Mouse (Mus musculus) CH12.LX (cell line): Measurements from ENCODE around the gene Trim54. TPM values are rescaled to one million over a fixed set of nuclear protein-coding genes. Genes with fewer than 3 reads are reported as not detected.

Source experiments
- DNase-seq: peaks from one replicate; pipeline ENCODE4 v3.0.0-alpha.2; 2013; ENCODE audit errors: extremely low read depth
- H3K27ac ChIP-seq: 2 replicates; pipeline ENCODE4 v1.5.1; 2012; ENCODE audit warnings: low read depth, mild to moderate bottlenecking, control low read depth, moderate library complexity; ENCODE audit not compliant: insufficient read depth
- H3K27me3 ChIP-seq: replicated peaks from 2 replicates; pipeline ENCODE3; 2012; ENCODE audit warnings: inconsistent platforms
- H3K36me3 ChIP-seq, 2 experiments: replicated peaks in 1 of 2; 2 replicates each; pipeline versions ENCODE3 to v1.6.1; 2012; ENCODE audit warnings: inconsistent platforms in 1 of 2, low read length in 1 of 2, mild to moderate bottlenecking in 1 of 2, mixed read lengths in 1 of 2, moderate library complexity in 1 of 2; ENCODE audit not compliant: control insufficient read depth in 1 of 2, insufficient read depth in 1 of 2
- H3K4me1 ChIP-seq, 2 experiments: 2 replicates each; pipeline ENCODE4 v1.6.1; 2012; ENCODE audit warnings: inconsistent platforms in 1 of 2, moderate library complexity in 1 of 2; ENCODE audit not compliant: insufficient read depth in 2 of 2, control insufficient read depth in 1 of 2
- H3K4me2 ChIP-seq: 2 replicates; pipeline ENCODE4 v1.6.1; 2012; ENCODE audit warnings: low read depth, mild to moderate bottlenecking, control low read depth; ENCODE audit not compliant: poor library complexity, insufficient read depth, severe bottlenecking
- H3K4me3 ChIP-seq, 3 experiments: fragments of 150-350 bp in 1 of 3; sonication (generic) in 1 of 3; replicated peaks in 1 of 3; 2 replicates each; pipeline versions ENCODE3 to v1.5.1; 2011 to 2012; ENCODE audit warnings: low read depth in 2 of 3, low read length in 2 of 3, mild to moderate bottlenecking in 2 of 3, moderate library complexity in 2 of 3, control low read depth in 1 of 3, improper control_type of control experiment in 1 of 3, inconsistent platforms in 1 of 3, mixed read lengths in 1 of 3; ENCODE audit not compliant: poor library complexity in 1 of 3
- H3K79me2 ChIP-seq: replicated peaks from 2 replicates; pipeline ENCODE4 v1.6.1; 2012; ENCODE audit warnings: mild to moderate bottlenecking, moderate library complexity; ENCODE audit not compliant: control insufficient read depth, poor library complexity, insufficient read depth, severe bottlenecking; ENCODE audit errors: extremely low read depth
- H3K9ac ChIP-seq: 2 replicates; pipeline ENCODE4 v1.6.1; 2012; ENCODE audit warnings: low read depth, mild to moderate bottlenecking, control low read depth, moderate library complexity; ENCODE audit not compliant: insufficient read depth
- H3K9me3 ChIP-seq: replicated peaks from 2 replicates; pipeline ENCODE3; 2012; ENCODE audit warnings: low read length, inconsistent platforms, mixed read lengths
- CHD1 ChIP-seq: IDR thresholded peaks from 2 replicates; pipeline ENCODE4 v1.6.1; 2012; ENCODE audit warnings: low read depth, low read length, improper control_type of control experiment, inconsistent platforms
- CTCF ChIP-seq, 2 experiments: IDR thresholded peaks in 1 of 2; conservative IDR thresholded peaks in 1 of 2; 2 replicates each; pipeline ENCODE4 v1.5.1; 2011 to 2012; ENCODE audit warnings: low read depth in 2 of 2, low read length in 2 of 2, improper control_type of control experiment in 1 of 2, inconsistent platforms in 1 of 2, mild to moderate bottlenecking in 1 of 2, moderate library complexity in 1 of 2
- E2F4 ChIP-seq: IDR thresholded peaks from 2 replicates; pipeline ENCODE4 v1.6.1; 2011; ENCODE audit warnings: low read depth, low read length, improper control_type of control experiment; ENCODE audit not compliant: insufficient replicate concordance
- ELF1 ChIP-seq: IDR thresholded peaks from 2 replicates; pipeline ENCODE4 v1.6.1; 2014; ENCODE audit warnings: low read depth, mild to moderate bottlenecking, inconsistent platforms, low read length, improper control_type of control experiment
- ETS1 ChIP-seq: conservative IDR thresholded peaks from 2 replicates; pipeline ENCODE4 v1.6.1; 2012; ENCODE audit warnings: low read depth, mild to moderate bottlenecking, inconsistent platforms, low read length, improper control_type of control experiment, moderate library complexity
- GABPA ChIP-seq: IDR thresholded peaks from 2 replicates; pipeline ENCODE4 v1.6.1; 2012; ENCODE audit warnings: low read depth, low read length, improper control_type of control experiment, inconsistent platforms; ENCODE audit not compliant: insufficient replicate concordance
- HCFC1 ChIP-seq: IDR thresholded peaks from 2 replicates; pipeline ENCODE4 v1.6.1; 2012; ENCODE audit warnings: low read depth, mild to moderate bottlenecking, inconsistent platforms, low read length, improper control_type of control experiment
- IRF4 ChIP-seq: IDR thresholded peaks from 2 replicates; pipeline ENCODE4 v1.6.1; 2014; ENCODE audit warnings: low read depth, mild to moderate bottlenecking, inconsistent platforms, low read length, improper control_type of control experiment
- JUN ChIP-seq: IDR thresholded peaks from 2 replicates; pipeline ENCODE4 v1.6.1; 2011; ENCODE audit warnings: low read depth, mild to moderate bottlenecking, low read length, improper control_type of control experiment, moderate library complexity; ENCODE audit not compliant: insufficient read depth
- JUND ChIP-seq: conservative IDR thresholded peaks from 2 replicates; pipeline ENCODE4 v1.6.1; 2011; ENCODE audit warnings: low read depth, low read length, improper control_type of control experiment
- KAT2A ChIP-seq: IDR thresholded peaks from 2 replicates; pipeline ENCODE4 v1.6.1; 2012; ENCODE audit warnings: low read length, improper control_type of control experiment, inconsistent platforms; ENCODE audit not compliant: insufficient replicate concordance
- MAFK ChIP-seq: IDR thresholded peaks from 2 replicates; pipeline ENCODE4 v1.6.1; 2011; ENCODE audit warnings: low read length, improper control_type of control experiment; ENCODE audit not compliant: insufficient replicate concordance
- MAX ChIP-seq: IDR thresholded peaks from 2 replicates; pipeline ENCODE4 v1.6.1; 2011; ENCODE audit warnings: low read length, improper control_type of control experiment
- MEF2A ChIP-seq: IDR thresholded peaks from 2 replicates; pipeline ENCODE4 v1.6.1; 2014; ENCODE audit warnings: low read depth, mild to moderate bottlenecking, inconsistent platforms, low read length, improper control_type of control experiment, borderline replicate concordance
- MYC ChIP-seq: IDR thresholded peaks from 2 replicates; pipeline ENCODE4 v1.6.1; 2011; ENCODE audit warnings: low read depth, mild to moderate bottlenecking, improper control_type of control experiment, low read length
- NRF1 ChIP-seq: IDR thresholded peaks from 2 replicates; pipeline ENCODE4 v1.6.1; 2014; ENCODE audit warnings: low read depth, mild to moderate bottlenecking, inconsistent platforms, low read length, improper control_type of control experiment, moderate library complexity
- SIN3A ChIP-seq: IDR thresholded peaks from 2 replicates; pipeline ENCODE4 v1.6.1; 2012; ENCODE audit warnings: low read length, improper control_type of control experiment, inconsistent platforms
- TCF12 ChIP-seq: IDR thresholded peaks from 2 replicates; pipeline ENCODE4 v1.6.1; 2014; ENCODE audit warnings: low read depth, mild to moderate bottlenecking, inconsistent platforms, low read length, improper control_type of control experiment
- UBTF ChIP-seq: IDR thresholded peaks from 2 replicates; pipeline ENCODE4 v1.6.1; 2012; ENCODE audit warnings: low read depth, mild to moderate bottlenecking, inconsistent platforms, low read length, improper control_type of control experiment, moderate library complexity
- USF1 ChIP-seq: IDR thresholded peaks from 2 replicates; pipeline ENCODE4 v1.6.1; 2014; ENCODE audit warnings: low read depth, mild to moderate bottlenecking, inconsistent platforms, low read length, improper control_type of control experiment
- USF2 ChIP-seq: conservative IDR thresholded peaks from 2 replicates; pipeline ENCODE4 v1.6.1; 2011; ENCODE audit warnings: low read depth, low read length, improper control_type of control experiment
- ZC3H11A ChIP-seq: IDR thresholded peaks from 2 replicates; pipeline ENCODE4 v1.6.1; 2012; ENCODE audit warnings: low read depth, mild to moderate bottlenecking, inconsistent platforms, low read length, improper control_type of control experiment
- ZMIZ1 ChIP-seq: IDR thresholded peaks from 2 replicates; pipeline ENCODE4 v1.6.1; 2012; ENCODE audit warnings: low read depth, mild to moderate bottlenecking, inconsistent platforms, low read length, improper control_type of control experiment
- ZNF384 ChIP-seq: IDR thresholded peaks from 2 replicates; pipeline ENCODE4 v1.6.1; 2012; ENCODE audit warnings: low read depth, low read length, improper control_type of control experiment, inconsistent platforms
- dilution Hi-C: fragments of 300-500 bp; cut with MboI; formaldehyde crosslinking; loops from 2 replicates; pipeline ENCODE4 v1.14.3; 2020; ENCODE audit warnings: low sequenced_read_pairs; ENCODE audit not compliant: extremely low pct_unique_long_range_greater_than_20kb, extremely low pct_ligation_motif_present
- in situ Hi-C: fragments of 300-500 bp; cut with MboI; formaldehyde crosslinking; loops from 3 replicates; pipeline ENCODE4 v1.14.3; 2019; ENCODE audit warnings: low sequenced_read_pairs, low pct_ligation_motif_present, low pct_unique_long_range_greater_than_20kb, mixed read lengths
- polyA plus RNA-seq: library from polyadenylated mRNA; unstranded; fragments of >175 nt; gene quantifications from 2 replicates; pipeline ENCODE4 v1.2.1, GENCODE M21; 2012; ENCODE audit warnings: low read depth; ENCODE audit not compliant: insufficient read length
- total RNA-seq, 2 experiments: library from RNA; depleted of rRNA; stranded (reverse); fragments of 300-350 nt in 1 of 2; fragments of >200 nt in 1 of 2; gene quantifications; 2 replicates each; pipeline ENCODE4 v1.2.3; 2012 to 2014

Trim54 gene
- total and polyA plus RNA-seq, 3 experiments, result not detected

DNA sequence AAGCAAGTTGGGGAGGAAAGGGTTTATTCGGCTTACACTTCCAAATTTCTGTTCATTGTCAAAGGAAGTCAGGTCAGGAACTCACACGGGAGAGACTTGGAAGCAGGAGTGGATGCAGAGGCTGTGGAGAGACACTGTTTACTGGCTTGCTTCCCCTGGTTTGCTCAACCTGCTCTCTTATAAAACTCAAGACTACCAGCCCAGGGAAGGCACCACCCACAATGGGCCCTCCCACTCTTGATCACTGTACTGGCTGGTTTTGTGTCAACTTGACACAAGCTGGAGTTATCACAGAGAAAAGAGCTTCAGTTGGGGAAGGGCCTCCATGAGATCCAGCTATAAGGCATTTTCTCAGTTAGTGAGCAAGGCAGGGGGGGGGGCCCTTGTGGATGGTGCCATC is 45.5 kb upstream of the Trim54 start:
- dilution Hi-C loops, result no loop called here
- DNase-seq, result no peak
- no peaks in the 10 kb centered on the region for H3K4me1 ChIP-seq

DNA sequence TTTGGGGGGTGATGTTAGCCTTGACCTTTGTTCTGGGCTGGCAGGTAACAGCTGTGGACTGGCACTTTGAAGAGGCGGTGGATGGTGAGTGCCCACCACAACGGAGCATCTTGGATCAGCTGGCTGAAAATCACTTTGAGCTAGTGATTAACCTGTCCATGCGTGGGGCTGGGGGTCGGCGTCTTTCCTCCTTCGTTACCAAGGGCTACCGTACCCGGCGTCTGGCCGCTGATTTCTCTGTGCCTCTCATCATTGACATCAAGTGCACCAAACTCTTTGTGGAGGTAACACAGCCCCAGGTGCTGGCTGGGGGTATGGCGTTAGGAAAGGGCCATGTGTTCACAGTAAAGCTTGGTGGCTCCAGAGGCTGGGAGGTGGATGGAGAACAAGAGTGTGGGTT is 44.7 kb upstream of the Trim54 start:
- dilution Hi-C loops, result no loop called here
- no peak overlapping the region for H3K9ac ChIP-seq

More for the DNA sequence above, 45.5 kb upstream of the Trim54 start:
- Histone ChIP-seq H3K79me2 (no peaks in the 10 kb centered on the region), H3K4me2 (no peak overlapping the region), H3K27ac (no peak overlapping the region), H3K9me3 (no peaks in the 10 kb centered on the region), H3K27me3 (no peaks in the 10 kb centered on the region), H3K36me3 (peaks cover 96 to 98% of the 10 kb centered on the region in 2 experiments), H3K4me3 (no peak overlapping the region), H3K9ac (no peak overlapping the region)
- in situ Hi-C loops, result no loop called here
- no peak for TF ChIP-seq IRF4
- TF ChIP-seq MAX, result no peak
- no peak for TF ChIP-seq JUND
- no peak for TF ChIP-seq KAT2A
- no peak for TF ChIP-seq HCFC1
- TF ChIP-seq USF1, result no peak
- no peak for TF ChIP-seq CHD1
- no peak for TF ChIP-seq UBTF
- TF ChIP-seq ZC3H11A, result no peak
- no peak for TF ChIP-seq ETS1
- TF ChIP-seq GABPA, result no peak

More for the DNA sequence above, 44.7 kb upstream of the Trim54 start:
- Histone ChIP-seq H3K79me2 (no peaks in the 10 kb centered on the region), H3K4me1 (no peaks in the 10 kb centered on the region), H3K9me3 (no peaks in the 10 kb centered on the region), H3K36me3 (peaks cover 96 to 98% of the 10 kb centered on the region in 2 experiments), H3K27me3 (no peaks in the 10 kb centered on the region), H3K4me3 (no peak overlapping the region), H3K27ac (no peak overlapping the region), H3K4me2 (no peak overlapping the region)
- DNase-seq, result no peak
- in situ Hi-C loops, result no loop called here
- no peak for TF ChIP-seq MAX
- TF ChIP-seq USF2, result no peak
- TF ChIP-seq ZC3H11A, result no peak
- no peak for TF ChIP-seq TCF12
- TF ChIP-seq MEF2A, result no peak
- TF ChIP-seq E2F4, result no peak
- no peak for TF ChIP-seq ELF1
- TF ChIP-seq MAFK, result no peak
- TF ChIP-seq CTCF (conservative IDR thresholded peaks at IDR 0.05 in 1 of 2, IDR thresholded peaks at IDR 0.05 in 1 of 2; ENCODE audit: low read depth in 2 of 2, low read length in 2 of 2), result no peak
- no peak for TF ChIP-seq ZNF384
- no peak for TF ChIP-seq IRF4
- no peak for TF ChIP-seq ETS1
- no peak for TF ChIP-seq JUN
- no peak for TF ChIP-seq GABPA
- no peak for TF ChIP-seq CHD1
- no peak for TF ChIP-seq NRF1
- no peak for TF ChIP-seq SIN3A
- TF ChIP-seq ZMIZ1, result no peak
- TF ChIP-seq MYC, result no peak
